Mouse (Mus musculus) mammary gland, adult 2 months (tissue): Measurements from ENCODE around the gene Nr2f1. TPM values are rescaled to one million over a fixed set of nuclear protein-coding genes. Genes with fewer than 3 reads are reported as not detected.

Source experiments
- polyA plus RNA-seq: library from polyadenylated mRNA; depleted of rRNA; stranded (reverse); fragments of >200 nt; gene quantifications from 2 replicates; pipeline ENCODE4 v1.2.3, GENCODE M21; 2012; ENCODE audit warnings: low replicate concordance; rRNA removed

Nr2f1 gene
- polyA plus RNA-seq: 17.7 and 35.2 TPM in 2 replicates

GRCm38 (mm10) chr13:78199642-78200160, at the start of gene Nr2f1:
TSS of gene Nr2f1 (minus strand) at chr13:78199757.

Other genes with a start within 250 kb of the Nr2f1 start
- gene Pou5f2, start 174.9 kb downstream of the Nr2f1 start, polyA plus RNA-seq: 0.29 and 0.42 TPM in 2 replicates